Mouse (Mus musculus) adrenal gland, adult 18-20 months (tissue): ENCODE data around the gene Zfp599. TPM values are rescaled to one million over a fixed set of nuclear protein-coding genes. Genes with fewer than 3 reads are reported as not detected.

Experiments
- DNase-seq, 2 experiments: peaks; one replicate each; pipeline ENCODE4 v3.0.0; 2021 to 2022; ENCODE audit warnings: low spot score in 2 of 2
- total RNA-seq, 2 experiments: library from RNA; stranded (reverse); gene quantifications; 1 replicate in 1 of 2; 2 replicates in 1 of 2; pipeline ENCODE4 v1.2.3; 2021

Zfp599 gene
- total RNA-seq, 2 experiments from 2014 or later = 0.50 to 0.61 TPM

- DNase-seq = no peak
These were observed 34.9 kb downstream of the Zfp599 start for GRCm38 (mm10) chr9:22224536-22225503.

GRCm38 (mm10) chr9:22224066-22224465 lies 35.6 kb downstream of the Zfp599 start:
- DNase-seq = no peak

- no peak for DNase-seq
These were observed 41.7 kb downstream of the Zfp599 start for GRCm38 (mm10) chr9:22217858-22218493.

- DNase-seq = no peak
These were observed 43.0 kb downstream of the Zfp599 start for GRCm38 (mm10) chr9:22216705-22217104.

GRCm38 (mm10) chr9:22214549-22214948 lies 45.1 kb downstream of the Zfp599 start:
- no peak for DNase-seq

GRCm38 (mm10) chr9:22213785-22214194 lies 45.9 kb downstream of the Zfp599 start:
- no peak for DNase-seq

Other genes starting within 250 kb of the Zfp599 start
- 1 to 10 TPM; 2.7 to 2.8 TPM for gene Elavl3, start 207.9 kb downstream of the Zfp599 start, total RNA-seq
- under 1 TPM in 1 of 2 experiments, not detected in 1; 0.61 TPM for gene Gm49318, start 188.6 kb downstream of the Zfp599 start, total RNA-seq
- gene Zfp653, start 188.5 kb downstream of the Zfp599 start, total RNA-seq = 1 to 10 TPM; 8.4 to 8.7 TPM
- gene Ecsit, start 174.5 kb downstream of the Zfp599 start, total RNA-seq = 10 to 100 TPM; 49.0 to 64.4 TPM
- 1 to 10 TPM in 1 of 2 experiments, under 1 TPM in 1; 0.99 to 2.7 TPM for gene Cnn1, start 160.7 kb downstream of the Zfp599 start, total RNA-seq
- gene Elof1, start 142.7 kb downstream of the Zfp599 start, total RNA-seq = 10 to 100 TPM; 73.3 to 81.8 TPM
- 10 to 100 TPM; 46.9 to 92.0 TPM for gene Acp5, start 124.2 kb downstream of the Zfp599 start, total RNA-seq
- 10 to 100 TPM; 42.5 to 44.3 TPM for gene Pigyl, start 103.0 kb downstream of the Zfp599 start, total RNA-seq
- 1 to 10 TPM; 1.8 to 2.0 TPM for gene Zfp872, start 71.8 kb downstream of the Zfp599 start, total RNA-seq
- gene Zfp809, start 34.2 kb downstream of the Zfp599 start, total RNA-seq = 10 to 100 TPM; 35.5 to 44.0 TPM
- gene Zfp810, start 47.8 kb upstream of the Zfp599 start, total RNA-seq = 1 to 10 TPM; 4.4 to 4.7 TPM
- 1 to 10 TPM; 1.9 to 2.3 TPM for gene Anln, start 129.3 kb upstream of the Zfp599 start, total RNA-seq
- 1 to 10 TPM; 3.2 to 5.0 TPM for gene 9530077C05Rik, start 151.6 kb upstream of the Zfp599 start, total RNA-seq
- gene Gm17545, start 194.4 kb upstream of the Zfp599 start, total RNA-seq = not detected
- gene Rp9, start 209.8 kb upstream of the Zfp599 start, total RNA-seq = 10 to 100 TPM; 31.6 to 35.5 TPM
- 10 to 100 TPM; 12.5 to 16.5 TPM for gene Bbs9, start 215.8 kb upstream of the Zfp599 start, total RNA-seq